Mouse (Mus musculus): ENCODE data around the gene Syngap1.

GRCm38 (mm10) chr17:26904320-26904719 lies 36.7 kb upstream of the Syngap1 start:
- TF ChIP-seq EP300 (optimal IDR thresholded peaks at IDR 0.05) (no peak), CTCF (IDR thresholded peaks at IDR 0.05; ENCODE audit: low read depth) (peak; percentile 45)
